Mouse (Mus musculus): ENCODE measurements around the gene Sec61b. TPM values are rescaled to one million over a fixed set of nuclear protein-coding genes. Genes with fewer than 3 reads are reported as not detected.

The Sec61b gene
- polyA plus RNA-seq, 2 experiments: 177 to 271 TPM

DNA sequence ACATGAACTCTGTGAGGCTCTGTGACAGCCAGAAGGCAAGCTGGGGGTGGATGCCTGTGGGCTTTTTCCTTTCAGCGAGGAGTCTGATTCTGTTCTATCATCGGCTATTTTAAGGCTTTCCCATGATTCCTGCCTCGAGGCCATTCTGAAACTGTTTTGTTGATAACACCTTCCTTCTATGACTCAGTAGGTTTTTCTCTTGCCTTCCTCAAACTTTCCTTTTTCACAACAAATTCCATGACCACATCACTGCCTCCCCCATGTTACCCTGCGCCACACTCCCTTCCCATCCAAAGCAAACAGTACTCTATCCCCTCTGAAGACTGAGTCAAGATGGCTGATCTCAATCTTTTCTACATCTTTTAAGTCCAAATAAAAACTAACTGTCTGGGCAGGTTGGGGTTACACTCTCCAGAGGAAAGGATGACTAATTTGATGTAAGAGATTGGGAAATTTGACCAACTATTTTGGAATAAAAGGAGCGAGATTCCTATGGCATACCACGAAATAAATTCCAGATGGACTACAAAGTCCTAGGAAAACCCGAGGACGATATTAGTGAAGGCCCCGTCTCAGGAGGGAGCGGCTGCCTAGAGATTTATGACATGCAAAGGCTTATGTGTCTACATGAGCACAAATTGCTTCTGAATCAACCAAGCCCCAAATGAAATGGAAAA is 30.5 kb downstream of the Sec61b start:
- no peak for DNase-seq (ENCODE audit: low read depth in 3 of 3, low spot score in 3 of 3)
- Histone ChIP-seq H3K27ac (no peak overlapping the region), H3K27me3 (ENCODE audit: control insufficient read depth, insufficient read depth, low read length) (no peaks in the 10 kb centered on the region), H3K36me3 (replicated peaks; ENCODE audit: control insufficient read depth, insufficient read depth, low read depth) (no peaks in the 10 kb centered on the region), H3K9me3 (ENCODE audit: control insufficient read depth, low read length) (no peaks in the 10 kb centered on the region), H3K9ac (replicated peaks) (no peak overlapping the region), H3K4me1 (replicated peaks; ENCODE audit: control insufficient read depth in 2 of 2, insufficient read depth in 2 of 2, low read length in 1 of 2) (no peaks in the 10 kb centered on the region), H3K4me2 (ENCODE audit: low read depth) (no peak overlapping the region), H3K4me3 (ENCODE audit: insufficient read depth in 1 of 2, low read depth in 2 of 2, low read length in 2 of 2) (no peak overlapping the region)
- no peak for ATAC-seq (ENCODE audit: insufficient read depth)
- no peak for TF ChIP-seq CTCF (IDR thresholded peaks at IDR 0.05; ENCODE audit: low read depth)
- no peak for TF ChIP-seq EP300 (IDR thresholded peaks at IDR 0.05; ENCODE audit: low read depth)
- 66% methylated on average over 10 of the region's 10 CpGs for WGBS (ENCODE audit: insufficient replicate concordance)

DNA sequence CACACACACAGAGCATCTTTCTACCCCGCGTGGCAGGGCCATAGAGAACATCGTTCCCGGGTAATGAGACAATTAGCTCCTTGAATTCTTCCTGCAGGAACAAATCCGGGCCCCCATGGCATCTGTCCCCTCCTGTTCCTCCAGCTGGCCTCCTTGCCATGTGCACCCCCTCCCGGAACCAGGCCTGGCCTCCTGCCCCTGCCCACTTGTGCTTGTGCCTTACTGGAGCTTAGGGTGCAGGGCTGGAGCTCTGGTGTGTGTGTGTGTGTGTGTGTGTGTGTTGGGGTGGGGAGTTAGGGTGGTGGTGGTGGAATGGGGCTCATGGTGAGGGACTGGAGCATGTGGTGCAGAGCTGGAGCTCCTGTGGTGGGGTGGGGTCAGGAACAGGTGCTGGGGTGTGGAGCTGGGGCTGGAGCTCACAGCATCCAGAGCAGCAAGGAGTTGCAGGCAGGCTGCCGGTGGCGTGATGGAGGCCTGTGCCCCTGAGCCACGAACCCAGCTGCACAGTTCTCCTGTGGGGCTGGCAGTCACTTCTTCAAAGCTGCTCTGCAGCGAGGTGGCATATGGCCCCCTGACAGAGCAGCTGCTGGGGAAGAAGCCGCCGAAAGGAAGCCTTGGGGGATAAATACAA is 44.2 kb downstream of the Sec61b start:
- Histone ChIP-seq H3K4me2 (ENCODE audit: low read depth) (no peak overlapping the region), H3K4me1 (replicated peaks; ENCODE audit: control insufficient read depth in 2 of 2, insufficient read depth in 2 of 2, low read length in 1 of 2) (no peaks in the 10 kb centered on the region), H3K9ac (replicated peaks) (no peak overlapping the region), H3K9me3 (ENCODE audit: control insufficient read depth, low read length) (no peaks in the 10 kb centered on the region), H3K27ac (no peak overlapping the region), H3K4me3 (ENCODE audit: insufficient read depth in 1 of 2, low read depth in 2 of 2, low read length in 2 of 2) (no peak overlapping the region), H3K36me3 (replicated peaks; ENCODE audit: control insufficient read depth, insufficient read depth, low read depth) (no peaks in the 10 kb centered on the region), H3K27me3 (ENCODE audit: control insufficient read depth, insufficient read depth, low read length) (no peaks in the 10 kb centered on the region)
- WGBS (ENCODE audit: insufficient replicate concordance): 60% methylated on average over 12 of the region's 12 CpGs
- ATAC-seq (ENCODE audit: insufficient read depth) (no peak), DNase-seq (ENCODE audit: low read depth in 3 of 3, low spot score in 3 of 3) (no peak)
- TF ChIP-seq CTCF (IDR thresholded peaks at IDR 0.05; ENCODE audit: low read depth): no peak

DNA sequence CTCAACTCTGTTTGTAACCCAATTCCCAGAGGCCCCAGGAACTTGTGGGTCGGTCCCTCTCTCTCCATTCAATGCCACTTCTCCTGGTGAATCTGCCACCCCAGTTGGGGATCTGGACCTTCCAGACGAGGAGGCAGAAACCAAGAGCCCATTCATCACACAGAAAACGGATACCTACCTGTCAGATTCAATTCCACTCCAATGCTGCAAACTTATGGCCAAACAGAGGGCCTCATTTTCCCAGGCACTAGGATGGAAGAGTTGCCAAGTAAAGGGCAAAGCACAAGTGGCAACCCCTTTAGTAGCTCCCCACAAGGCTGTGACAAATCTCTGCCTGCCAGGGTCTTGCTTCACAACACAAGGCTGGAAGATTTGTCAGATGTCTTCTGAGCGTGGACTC is 45.6 kb downstream of the Sec61b start:
- ATAC-seq (ENCODE audit: insufficient read depth): no peak
- Histone ChIP-seq H3K27ac (no peak overlapping the region), H3K4me3 (ENCODE audit: insufficient read depth in 1 of 2, low read depth in 2 of 2, low read length in 2 of 2) (no peak overlapping the region), H3K4me2 (ENCODE audit: low read depth) (no peak overlapping the region), H3K36me3 (replicated peaks; ENCODE audit: control insufficient read depth, insufficient read depth, low read depth) (no peaks in the 10 kb centered on the region), H3K27me3 (ENCODE audit: control insufficient read depth, insufficient read depth, low read length) (no peaks in the 10 kb centered on the region), H3K9me3 (ENCODE audit: control insufficient read depth, low read length) (no peaks in the 10 kb centered on the region), H3K9ac (replicated peaks) (no peak overlapping the region), H3K4me1 (replicated peaks; ENCODE audit: control insufficient read depth in 2 of 2, insufficient read depth in 2 of 2, low read length in 1 of 2) (no peaks in the 10 kb centered on the region)
- TF ChIP-seq CTCF (IDR thresholded peaks at IDR 0.05; ENCODE audit: low read depth): no peak
- WGBS (ENCODE audit: insufficient replicate concordance): 34% methylated on average over 4 of the region's 4 CpGs
- no peak for DNase-seq (ENCODE audit: low read depth in 3 of 3, low spot score in 3 of 3)

DNA sequence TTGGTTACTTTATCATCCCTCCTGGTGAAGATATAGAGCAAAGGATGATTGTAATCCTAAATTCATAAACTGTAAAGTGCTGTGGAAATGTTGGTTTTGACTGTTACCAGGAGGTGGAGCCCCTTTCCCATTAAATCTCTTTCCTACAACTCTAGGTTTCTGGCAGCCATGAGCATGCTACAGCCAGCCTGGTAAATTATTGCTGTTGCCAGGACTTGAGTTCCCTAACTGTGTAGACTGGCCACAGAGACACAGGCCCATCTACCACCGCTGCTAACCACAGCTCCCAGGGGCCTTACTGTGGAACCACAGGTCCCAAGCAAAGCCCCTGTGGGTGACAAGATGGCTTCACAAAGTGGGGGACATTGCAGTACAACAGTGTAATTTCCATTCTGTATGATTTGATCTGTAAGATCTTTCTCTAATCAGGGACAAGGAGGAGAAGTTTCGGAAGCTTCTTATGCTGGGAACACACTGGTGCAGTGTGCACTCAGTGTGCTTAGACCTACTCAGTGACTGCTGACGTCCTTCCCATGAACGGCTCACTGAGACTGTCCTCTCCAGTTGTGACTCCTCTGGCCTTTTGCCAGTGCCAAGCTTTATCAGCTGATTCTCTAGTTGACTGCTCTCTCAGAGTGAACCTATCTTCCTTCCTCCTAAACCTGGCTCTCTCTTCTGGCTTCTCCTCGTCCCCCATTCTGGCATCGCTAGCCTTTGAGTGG is 47.6 kb downstream of the Sec61b start:
- Histone ChIP-seq H3K4me3 (ENCODE audit: insufficient read depth in 1 of 2, low read depth in 2 of 2, low read length in 2 of 2) (no peak overlapping the region), H3K9ac (replicated peaks) (no peak overlapping the region), H3K27ac (no peak overlapping the region), H3K36me3 (replicated peaks; ENCODE audit: control insufficient read depth, insufficient read depth, low read depth) (no peaks in the 10 kb centered on the region), H3K27me3 (ENCODE audit: control insufficient read depth, insufficient read depth, low read length) (no peaks in the 10 kb centered on the region), H3K4me2 (ENCODE audit: low read depth) (no peak overlapping the region), H3K9me3 (ENCODE audit: control insufficient read depth, low read length) (no peaks in the 10 kb centered on the region), H3K4me1 (replicated peaks; ENCODE audit: control insufficient read depth in 2 of 2, insufficient read depth in 2 of 2, low read length in 1 of 2) (no peaks in the 10 kb centered on the region)
- 66% methylated on average over 6 of the region's 6 CpGs for WGBS (ENCODE audit: insufficient replicate concordance)
- TF ChIP-seq EP300 (IDR thresholded peaks at IDR 0.05; ENCODE audit: low read depth): no peak
- no peak for TF ChIP-seq CTCF (IDR thresholded peaks at IDR 0.05; ENCODE audit: low read depth)
- no peak for ATAC-seq (ENCODE audit: insufficient read depth)
- no peak for DNase-seq (ENCODE audit: low read depth in 3 of 3, low spot score in 3 of 3)

DNA sequence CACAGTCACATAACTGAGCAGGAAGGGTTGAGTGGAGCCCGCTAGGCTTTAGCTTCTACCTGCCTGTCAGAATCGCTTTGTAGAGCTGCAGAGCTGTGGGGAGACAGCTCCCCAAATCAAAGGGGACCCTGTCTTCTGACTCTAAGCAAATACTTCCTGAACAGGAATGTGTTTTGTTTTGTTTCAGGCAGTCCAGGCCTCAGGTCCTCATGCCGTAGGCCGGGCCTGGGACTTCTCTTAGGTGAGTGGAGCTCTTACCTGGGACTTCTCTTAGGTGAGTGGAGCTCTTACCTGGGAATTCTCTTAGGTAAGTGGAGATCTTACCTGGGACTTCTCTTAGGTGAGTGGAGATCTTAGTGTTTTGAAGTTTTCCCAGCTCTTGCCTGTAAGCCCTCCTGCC is 55.4 kb downstream of the Sec61b start:
- H3K36me3 ChIP-seq (replicated peaks; ENCODE audit: control insufficient read depth, insufficient read depth, low read depth): no peaks in the 10 kb centered on the region
- H3K27ac ChIP-seq: no peak overlapping the region
- H3K9ac ChIP-seq (replicated peaks): no peak overlapping the region
- 77% methylated on average over 4 of the region's 4 CpGs for WGBS (ENCODE audit: insufficient replicate concordance)
- no peaks in the 10 kb centered on the region for H3K27me3 ChIP-seq (ENCODE audit: control insufficient read depth, insufficient read depth, low read length)
- TF ChIP-seq EP300 (IDR thresholded peaks at IDR 0.05; ENCODE audit: low read depth) (no peak), CTCF (IDR thresholded peaks at IDR 0.05; ENCODE audit: low read depth) (no peak)
- no peak overlapping the region for H3K4me2 ChIP-seq (ENCODE audit: low read depth)
- no peak overlapping the region for H3K4me3 ChIP-seq (ENCODE audit: insufficient read depth in 1 of 2, low read depth in 2 of 2, low read length in 2 of 2)
- no peaks in the 10 kb centered on the region for H3K4me1 ChIP-seq (replicated peaks; ENCODE audit: control insufficient read depth in 2 of 2, insufficient read depth in 2 of 2, low read length in 1 of 2)
- DNase-seq (ENCODE audit: low read depth in 3 of 3, low spot score in 3 of 3): no peak
- no peak for ATAC-seq (ENCODE audit: insufficient read depth)
- H3K9me3 ChIP-seq (ENCODE audit: control insufficient read depth, low read length): no peaks in the 10 kb centered on the region

Other genes starting within 250 kb of the Sec61b start
- gene Tgfbr1, start 121.4 kb upstream of the Sec61b start, polyA plus RNA-seq (2012; rRNA removed): 2.4 and 3.2 TPM in 2 replicates
- gene Tgfbr1, start 121.4 kb upstream of the Sec61b start, polyA plus RNA-seq (2014; fragmentation: Nextera tagmentation; extraction: Ambion mirVana): 5.6 and 5.7 TPM in 2 replicates
- gene Alg2, start 325 bp upstream of the Sec61b start, polyA plus RNA-seq (2012; rRNA removed): 5.0 and 5.9 TPM in 2 replicates
- gene Alg2, start 325 bp upstream of the Sec61b start, polyA plus RNA-seq (2014; fragmentation: Nextera tagmentation; extraction: Ambion mirVana): 12.0 and 12.8 TPM in 2 replicates

All from liver, embryonic 14.5 days (tissue).